Mouse (Mus musculus) forebrain, embryonic 15.5 days (tissue): ENCODE measurements at regions not wholly inside any gene's neighbourhood (a gene's known extent, or its start where the extent isn't known, plus 50 kb on each side); places are given as distances from the start of the nearest gene placed in this dataset.

Experiments used
- ATAC-seq: fragments of 200-750 bp; cut with Nextera tagmentation; replicated peaks from 2 replicates; pipeline ENCODE4 v1.8.0; 2017; ENCODE audit warnings: mild to moderate bottlenecking, moderate TSS enrichment, moderate library complexity
- H3K27ac ChIP-seq: fragments of 300-500 bp; sonication (generic); replicated peaks from 2 replicates; pipeline ENCODE4 v1.5.1; 2015; ENCODE audit warnings: mild to moderate bottlenecking, inconsistent platforms
- H3K27me3 ChIP-seq: fragments of 300-500 bp; sonication (generic); 2 replicates; pipeline ENCODE4 v1.6.1; 2015; ENCODE audit warnings: inconsistent platforms
- H3K36me3 ChIP-seq: fragments of 300-500 bp; sonication (generic); 2 replicates; pipeline ENCODE4 v1.6.1; 2015; ENCODE audit warnings: mild to moderate bottlenecking, inconsistent platforms
- H3K4me1 ChIP-seq: fragments of 300-500 bp; sonication (generic); 2 replicates; pipeline ENCODE4 v1.6.1; 2015; ENCODE audit warnings: inconsistent platforms
- H3K4me2 ChIP-seq: fragments of 300-500 bp; sonication (generic); replicated peaks from 2 replicates; pipeline ENCODE4 v1.6.1; 2015; ENCODE audit warnings: mild to moderate bottlenecking, inconsistent platforms
- H3K4me3 ChIP-seq: fragments of 300-500 bp; sonication (generic); 2 replicates; pipeline ENCODE4 v1.5.1; 2015; ENCODE audit warnings: mild to moderate bottlenecking, inconsistent platforms
- H3K9ac ChIP-seq: fragments of 300-500 bp; sonication (generic); replicated peaks from 2 replicates; pipeline ENCODE4 v1.6.1; 2015; ENCODE audit warnings: mild to moderate bottlenecking, inconsistent platforms
- H3K9me3 ChIP-seq: fragments of 300-500 bp; sonication (generic); 2 replicates; pipeline ENCODE4 v1.6.1; 2016; ENCODE audit warnings: inconsistent platforms
- WGBS: fragments of 180-500 bp; shearing (Covaris S2); methylation state at CpG from one replicate; pipeline ENCODE4 v1.1.7; 2015; ENCODE audit warnings: mixed read lengths; 5-methylcytosine and 5-hydroxymethylcytosine counted together

GRCm38 (mm10) chr1:183904564-183904963, 108.5 kb upstream of the Dusp10 start:
- WGBS = 91% methylated on average over 7 of the region's 7 CpGs
- ATAC-seq = no peak
- Histone ChIP-seq H3K27me3 (no peaks in the 10 kb centered on the region), H3K4me1 (no peaks in the 10 kb centered on the region), H3K27ac (no peak overlapping the region), H3K9me3 (no peaks in the 10 kb centered on the region), H3K9ac (no peak overlapping the region), H3K4me2 (no peak overlapping the region), H3K36me3 (no peaks in the 10 kb centered on the region), H3K4me3 (no peak overlapping the region)

- Histone ChIP-seq H3K4me3 (no peak overlapping the region), H3K36me3 (no peaks in the 10 kb centered on the region), H3K9me3 (no peaks in the 10 kb centered on the region), H3K4me1 (no peaks in the 10 kb centered on the region), H3K27ac (no peak overlapping the region), H3K9ac (no peak overlapping the region), H3K27me3 (no peaks in the 10 kb centered on the region), H3K4me2 (no peak overlapping the region)
- 88% methylated on average over 11 of the region's 11 CpGs for WGBS
- ATAC-seq = no peak
Measured at GRCm38 (mm10) chr1:183905345-183906142, 107.6 kb upstream of the Dusp10 start.

GRCm38 (mm10) chr1:183917656-183918055, 95.4 kb upstream of the Dusp10 start:
- no peaks in the 10 kb centered on the region for H3K9me3 ChIP-seq
- H3K4me3 ChIP-seq = no peak overlapping the region
- H3K4me2 ChIP-seq = no peak overlapping the region
- no peak overlapping the region for H3K9ac ChIP-seq
- H3K4me1 ChIP-seq = no peaks in the 10 kb centered on the region
- no peaks in the 10 kb centered on the region for H3K36me3 ChIP-seq
- H3K27ac ChIP-seq = no peak overlapping the region
- no peaks in the 10 kb centered on the region for H3K27me3 ChIP-seq
- WGBS = 89% methylated on average over 3 of the region's 3 CpGs
- no peak for ATAC-seq

GRCm38 (mm10) chr1:183921262-183921661, 91.8 kb upstream of the Dusp10 start:
- H3K36me3 ChIP-seq = no peaks in the 10 kb centered on the region
- no peak overlapping the region for H3K4me3 ChIP-seq
- 83% methylated on average over 2 of the region's 2 CpGs for WGBS
- H3K4me2 ChIP-seq = no peak overlapping the region
- H3K9me3 ChIP-seq = no peaks in the 10 kb centered on the region
- no peak overlapping the region for H3K9ac ChIP-seq
- H3K27ac ChIP-seq = no peak overlapping the region
- no peaks in the 10 kb centered on the region for H3K27me3 ChIP-seq
- no peaks in the 10 kb centered on the region for H3K4me1 ChIP-seq
- ATAC-seq = no peak

- no peak for ATAC-seq
- Histone ChIP-seq H3K4me3 (no peak overlapping the region), H3K27me3 (no peaks in the 10 kb centered on the region), H3K9ac (no peak overlapping the region), H3K4me1 (no peaks in the 10 kb centered on the region), H3K9me3 (no peaks in the 10 kb centered on the region), H3K27ac (no peak overlapping the region), H3K36me3 (no peaks in the 10 kb centered on the region), H3K4me2 (no peak overlapping the region)
- WGBS = 89% methylated on average over 4 of the region's 4 CpGs
Measured at GRCm38 (mm10) chr1:183928539-183928938, 84.6 kb upstream of the Dusp10 start.

GRCm38 (mm10) chr1:183930363-183930982, 82.6 kb upstream of the Dusp10 start:
- Histone ChIP-seq H3K27ac (no peak overlapping the region), H3K4me3 (no peak overlapping the region), H3K4me2 (no peak overlapping the region), H3K4me1 (no peaks in the 10 kb centered on the region), H3K36me3 (no peaks in the 10 kb centered on the region), H3K9ac (no peak overlapping the region), H3K27me3 (no peaks in the 10 kb centered on the region), H3K9me3 (no peaks in the 10 kb centered on the region)
- 83% methylated on average over 4 of the region's 4 CpGs for WGBS
- no peak for ATAC-seq

- 72% methylated on average over 3 of the region's 3 CpGs for WGBS
- H3K27ac ChIP-seq = no peak overlapping the region
- H3K9me3 ChIP-seq = no peaks in the 10 kb centered on the region
- no peaks in the 10 kb centered on the region for H3K36me3 ChIP-seq
- H3K4me3 ChIP-seq = no peak overlapping the region
- H3K4me2 ChIP-seq = no peak overlapping the region
- no peaks in the 10 kb centered on the region for H3K27me3 ChIP-seq
- ATAC-seq = no peak
- no peak overlapping the region for H3K9ac ChIP-seq
- H3K4me1 ChIP-seq = no peaks in the 10 kb centered on the region
Measured at GRCm38 (mm10) chr1:183931141-183931540, 82.0 kb upstream of the Dusp10 start.

GRCm38 (mm10) chr1:183933845-183934244, 79.3 kb upstream of the Dusp10 start:
- WGBS = 82% methylated on average over 2 of the region's 2 CpGs
- no peak overlapping the region for H3K4me3 ChIP-seq
- H3K27ac ChIP-seq = no peak overlapping the region
- no peaks in the 10 kb centered on the region for H3K27me3 ChIP-seq
- H3K4me2 ChIP-seq = no peak overlapping the region
- no peaks in the 10 kb centered on the region for H3K9me3 ChIP-seq
- ATAC-seq = no peak
- H3K9ac ChIP-seq = no peak overlapping the region
- H3K4me1 ChIP-seq = no peaks in the 10 kb centered on the region
- no peaks in the 10 kb centered on the region for H3K36me3 ChIP-seq

- Histone ChIP-seq H3K4me3 (no peak overlapping the region), H3K27ac (no peak overlapping the region), H3K9ac (no peak overlapping the region), H3K27me3 (no peaks in the 10 kb centered on the region), H3K9me3 (no peaks in the 10 kb centered on the region), H3K4me1 (no peaks in the 10 kb centered on the region), H3K4me2 (no peak overlapping the region), H3K36me3 (no peaks in the 10 kb centered on the region)
- no peak for ATAC-seq
- 91% methylated on average over 11 of the region's 11 CpGs for WGBS
Measured at GRCm38 (mm10) chr1:183937166-183937565, 75.9 kb upstream of the Dusp10 start.

- Histone ChIP-seq H3K36me3 (no peaks in the 10 kb centered on the region), H3K9me3 (no peaks in the 10 kb centered on the region), H3K9ac (no peak overlapping the region), H3K4me1 (no peaks in the 10 kb centered on the region), H3K4me2 (no peak overlapping the region), H3K27ac (no peak overlapping the region), H3K27me3 (no peaks in the 10 kb centered on the region), H3K4me3 (no peak overlapping the region)
- 85% methylated on average over 6 of the region's 6 CpGs for WGBS
- ATAC-seq = no peak
Measured at GRCm38 (mm10) chr1:183938361-183938760, 74.7 kb upstream of the Dusp10 start.

- no peak for ATAC-seq
- no peak overlapping the region for H3K4me2 ChIP-seq
- H3K27ac ChIP-seq = no peak overlapping the region
- no peaks in the 10 kb centered on the region for H3K27me3 ChIP-seq
- no peaks in the 10 kb centered on the region for H3K9me3 ChIP-seq
- H3K4me3 ChIP-seq = no peak overlapping the region
- WGBS = 91% methylated on average over 2 of the region's 2 CpGs
- H3K36me3 ChIP-seq = no peaks in the 10 kb centered on the region
- H3K9ac ChIP-seq = no peak overlapping the region
- H3K4me1 ChIP-seq = no peaks in the 10 kb centered on the region
Measured at GRCm38 (mm10) chr1:183940706-183941105, 72.4 kb upstream of the Dusp10 start.

GRCm38 (mm10) chr1:183946241-183946640, 66.9 kb upstream of the Dusp10 start:
- WGBS = 95% methylated on average over 8 of the region's 8 CpGs
- Histone ChIP-seq H3K4me1 (0 out of 2 replicates have a peak, but pooled peaks cover 3% of the 10 kb centered on the region), H3K9ac (no peak overlapping the region), H3K9me3 (no peaks in the 10 kb centered on the region), H3K27me3 (no peaks in the 10 kb centered on the region), H3K36me3 (no peaks in the 10 kb centered on the region), H3K4me3 (no peak overlapping the region), H3K27ac (no peak overlapping the region), H3K4me2 (no peak overlapping the region)
- no peak for ATAC-seq

GRCm38 (mm10) chr1:183947066-183947465, 66.0 kb upstream of the Dusp10 start:
- H3K36me3 ChIP-seq = no peaks in the 10 kb centered on the region
- no peak overlapping the region for H3K4me2 ChIP-seq
- no peaks in the 10 kb centered on the region for H3K9me3 ChIP-seq
- ATAC-seq = no peak
- no peak overlapping the region for H3K27ac ChIP-seq
- 69% methylated on average over 5 of the region's 5 CpGs for WGBS
- no peak overlapping the region for H3K4me3 ChIP-seq
- no peaks in the 10 kb centered on the region for H3K27me3 ChIP-seq
- H3K4me1 ChIP-seq = 0 out of 2 replicates have a peak, but pooled peaks cover 3% of the 10 kb centered on the region
- no peak overlapping the region for H3K9ac ChIP-seq
